Mouse (Mus musculus) G1E (cell line): Measurements from ENCODE around the gene Acta1.

Experiments
- CTCF ChIP-seq: IDR thresholded peaks from 2 replicates; pipeline ENCODE4 v1.5.1; 2012; ENCODE audit warnings: low read depth, low read length, inconsistent platforms, mixed read lengths
- GATA1 ChIP-seq: IDR thresholded peaks from 2 replicates; pipeline ENCODE4 v1.6.1; 2012; ENCODE audit warnings: borderline replicate concordance, low read length, inconsistent platforms, mixed read lengths
- TAL1 ChIP-seq: conservative IDR thresholded peaks from 2 replicates; pipeline ENCODE4 v1.6.1; 2012; ENCODE audit warnings: low read depth, low read length, inconsistent platforms, mixed read lengths

DNA sequence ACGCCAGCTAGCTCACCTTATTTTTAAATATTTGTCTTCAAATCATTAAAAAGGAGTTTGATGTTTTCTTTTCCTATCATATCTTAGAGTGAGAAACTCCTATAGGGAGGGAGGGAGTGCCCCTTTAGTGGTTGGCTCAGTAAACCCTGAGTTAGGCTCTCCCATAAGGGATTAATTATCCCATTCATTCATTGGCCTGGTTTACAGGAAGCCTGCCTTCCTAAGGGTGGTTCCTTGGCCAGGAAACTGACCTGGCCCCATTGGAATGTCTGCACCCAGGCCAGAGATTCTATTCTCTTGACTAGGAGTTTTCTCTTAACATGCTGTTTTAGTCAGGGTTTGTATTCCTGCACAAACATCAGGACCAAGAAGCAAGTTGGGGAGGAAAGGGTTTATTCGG, 6.6 kb downstream of the Acta1 start:
- TF ChIP-seq GATA1 (no peak), CTCF (no peak), TAL1 (no peak)
